Mouse (Mus musculus) hindbrain, embryonic 12.5 days (tissue): Measurements from ENCODE around the gene Ulk1. TPM values are rescaled to one million over a fixed set of nuclear protein-coding genes. Genes with fewer than 3 reads are reported as not detected.
"Not testable (repeated sequence)": the region's sequence is repeated elsewhere in the genome, so short reads cannot be mapped to it uniquely, and the experiment has no call there.

Experiments
- ATAC-seq: fragments of 200-750 bp; cut with Nextera tagmentation; 2 replicates; pipeline ENCODE4 v1.8.0; 2017; ENCODE audit warnings: moderate TSS enrichment; ENCODE audit not compliant: low FRiP score
- H3K27ac ChIP-seq: fragments of 300-500 bp; sonication (generic); 2 replicates; pipeline ENCODE4 v1.5.1; 2016; ENCODE audit warnings: mild to moderate bottlenecking
- H3K27me3 ChIP-seq: fragments of 300-500 bp; sonication (generic); 2 replicates; pipeline ENCODE4 v1.6.1; 2016; ENCODE audit warnings: mild to moderate bottlenecking
- H3K36me3 ChIP-seq: fragments of 300-500 bp; sonication (generic); 2 replicates; pipeline ENCODE4 v1.6.1; 2016; ENCODE audit warnings: mild to moderate bottlenecking
- H3K4me1 ChIP-seq: fragments of 300-500 bp; sonication (generic); 2 replicates; pipeline ENCODE4 v1.6.1; 2016
- H3K4me2 ChIP-seq: fragments of 300-500 bp; sonication (generic); replicated peaks from 2 replicates; pipeline ENCODE4 v1.6.1; 2016; ENCODE audit warnings: mild to moderate bottlenecking
- H3K4me3 ChIP-seq: fragments of 300-500 bp; sonication (generic); 2 replicates; pipeline ENCODE4 v1.5.1; 2016; ENCODE audit warnings: mild to moderate bottlenecking
- H3K9ac ChIP-seq: fragments of 300-500 bp; sonication (generic); 2 replicates; pipeline ENCODE4 v1.6.1; 2016; ENCODE audit warnings: mild to moderate bottlenecking, moderate library complexity
- H3K9me3 ChIP-seq: fragments of 300-500 bp; sonication (generic); replicated peaks from 2 replicates; pipeline ENCODE4 v1.6.1; 2016; ENCODE audit warnings: mild to moderate bottlenecking
- WGBS: fragments of 180-500 bp; shearing (Covaris S2); methylation state at CpG from one replicate; pipeline ENCODE4 v1.1.7; 2016; 5-methylcytosine and 5-hydroxymethylcytosine counted together
- polyA plus RNA-seq: library from polyadenylated mRNA; unstranded; fragments of >200 nt; fragmentation: Nextera tagmentation; extraction: Ambion mirVana; gene quantifications from 2 replicates; pipeline ENCODE4 v1.2.1, GENCODE M21; 2016

The Ulk1 gene
- polyA plus RNA-seq: 35.4 and 38.1 TPM in 2 replicates

- Histone ChIP-seq H3K4me3 (peak within 1 kb of the TSS; percentile 96), H3K4me1 (peaks cover 42% of the 10 kb centered on the region), H3K9me3 (no peaks in the 10 kb centered on the region), H3K27me3 (no peaks in the 10 kb centered on the region), H3K9ac (peak within 1 kb of the TSS; percentile 98), H3K36me3 (peaks cover 8% of the 10 kb centered on the region; the same call in 1 of the 2 replicates), H3K4me2 (peak within 1 kb of the TSS; percentile 99), H3K27ac (peak within 1 kb of the TSS; percentile 87)
- WGBS: under 1% methylated on average over 79 of the region's 80 CpGs
- peak; percentile 94 for ATAC-seq
These were observed at the start of gene Ulk1 for GRCm38 (mm10) chr5:110809667-110810325. TSS of gene Ulk1 (minus strand) at chr5:110810097.

- ATAC-seq: no peak
These were observed 49.2 kb upstream of the Ulk1 start for GRCm38 (mm10) chr5:110859013-110859650.

GRCm38 (mm10) chr5:110857091-110857490, 47.2 kb upstream of the Ulk1 start:
- Histone ChIP-seq H3K4me3 (no peak overlapping the region), H3K4me2 (no peak overlapping the region), H3K4me1 (0 out of 2 replicates have a peak, but pooled peaks cover 2% of the 10 kb centered on the region), H3K27me3 (no peaks in the 10 kb centered on the region), H3K27ac (no peak overlapping the region), H3K9ac (no peak overlapping the region), H3K9me3 (no peaks in the 10 kb centered on the region), H3K36me3 (peaks cover 4% of the 10 kb centered on the region; the same call in 1 of the 2 replicates)
- no peak for ATAC-seq
- 76% methylated on average over 5 of the region's 5 CpGs for WGBS

More at GRCm38 (mm10) chr5:110859013-110859650, 49.2 kb upstream of the Ulk1 start:
- H3K36me3 ChIP-seq: no peaks in the 10 kb centered on the region
- 60% methylated on average over 13 of the region's 13 CpGs for WGBS
- H3K27ac ChIP-seq: peak overlapping the region; percentile 70; the same call in 1 of the 2 replicates
- H3K4me3 ChIP-seq: no peak overlapping the region
- H3K4me1 ChIP-seq: 0 out of 2 replicates have a peak, but pooled peaks cover 2% of the 10 kb centered on the region
- H3K4me2 ChIP-seq: no peak overlapping the region; the same call in 1 of the 2 replicates
- H3K27me3 ChIP-seq: no peaks in the 10 kb centered on the region
- no peak overlapping the region for H3K9ac ChIP-seq
- H3K9me3 ChIP-seq: no peaks in the 10 kb centered on the region

- no peak for ATAC-seq
- 69% methylated on average over 1 of the region's 1 CpGs for WGBS
These were observed 43.1 kb upstream of the Ulk1 start for GRCm38 (mm10) chr5:110852990-110853389.

GRCm38 (mm10) chr5:110841046-110841862, 31.4 kb upstream of the Ulk1 start:
- H3K4me2 ChIP-seq: peak overlapping the region; percentile 71; the same call in 1 of the 2 replicates
- peaks cover 13% of the 10 kb centered on the region for H3K4me1 ChIP-seq
- no peak overlapping the region for H3K9ac ChIP-seq
- WGBS: 93% methylated on average over 14 of the region's 14 CpGs
- H3K27ac ChIP-seq: no peak overlapping the region
- H3K4me3 ChIP-seq: no peak overlapping the region
- H3K36me3 ChIP-seq: peaks cover 6% of the 10 kb centered on the region; the same call in 1 of the 2 replicates
- H3K27me3 ChIP-seq: no peaks in the 10 kb centered on the region
- no peaks in the 10 kb centered on the region for H3K9me3 ChIP-seq
- ATAC-seq: no peak

More at GRCm38 (mm10) chr5:110852990-110853389, 43.1 kb upstream of the Ulk1 start:
- Histone ChIP-seq H3K4me3 (no peak overlapping the region), H3K27me3 (no peaks in the 10 kb centered on the region), H3K9ac (no peak overlapping the region), H3K36me3 (peaks cover 14% of the 10 kb centered on the region), H3K4me2 (no peak overlapping the region), H3K4me1 (no peaks in the 10 kb centered on the region), H3K27ac (no peak overlapping the region), H3K9me3 (no peaks in the 10 kb centered on the region)

- Histone ChIP-seq H3K9ac (peak overlapping the region; percentile 49; the same call in 1 of the 2 replicates), H3K4me1 (peaks cover 13% of the 10 kb centered on the region), H3K4me2 (peak overlapping the region; percentile 71), H3K36me3 (0 out of 2 replicates have a peak, but pooled peaks cover 1% of the 10 kb centered on the region), H3K27ac (peak overlapping the region; percentile 58; the same call in 1 of the 2 replicates), H3K27me3 (no peaks in the 10 kb centered on the region), H3K4me3 (peak overlapping the region; percentile 71), H3K9me3 (no peaks in the 10 kb centered on the region)
- ATAC-seq: no peak
- 7% methylated on average over 4 of the region's 4 CpGs for WGBS
These were observed 30.6 kb upstream of the Ulk1 start for GRCm38 (mm10) chr5:110840465-110840864.

- H3K4me3 ChIP-seq: peak within 1 kb of the TSS; percentile 71
- WGBS: under 1% methylated on average over 41 of the region's 41 CpGs
- H3K27me3 ChIP-seq: no peaks in the 10 kb centered on the region
- H3K27ac ChIP-seq: peak within 1 kb of the TSS; percentile 75
- H3K4me2 ChIP-seq: peak within 1 kb of the TSS; percentile 71
- no peaks in the 10 kb centered on the region for H3K36me3 ChIP-seq
- H3K9ac ChIP-seq: peak within 1 kb of the TSS; percentile 67
- no peaks in the 10 kb centered on the region for H3K9me3 ChIP-seq
- H3K4me1 ChIP-seq: peaks cover 13% of the 10 kb centered on the region
- ATAC-seq: peak; percentile 99
These were observed 29.9 kb upstream of the Ulk1 start, which contains the start of the genes Hscb and Chek2 for GRCm38 (mm10) chr5:110839678-110840365. TSS of gene Hscb (minus strand) at chr5:110839777. TSS of gene Chek2 (plus strand) at chr5:110839979.

GRCm38 (mm10) chr5:110839038-110839677, 29.3 kb upstream of the Ulk1 start:
- Histone ChIP-seq H3K4me1 (peaks cover 13% of the 10 kb centered on the region), H3K9ac (peak overlapping the region; percentile 67), H3K4me2 (peak overlapping the region; percentile 69), H3K9me3 (no peaks in the 10 kb centered on the region), H3K36me3 (no peaks in the 10 kb centered on the region), H3K27ac (peak overlapping the region; percentile 75), H3K4me3 (peak overlapping the region; percentile 71), H3K27me3 (no peaks in the 10 kb centered on the region)
- peak; percentile 83 for ATAC-seq
- WGBS: 8% methylated on average over 28 of the region's 28 CpGs

GRCm38 (mm10) chr5:110838016-110838415, 28.1 kb upstream of the Ulk1 start:
- H3K27ac ChIP-seq, H3K4me3 ChIP-seq, H3K4me2 ChIP-seq, H3K27me3 ChIP-seq, ATAC-seq, H3K36me3 ChIP-seq, H3K9me3 ChIP-seq, H3K9ac ChIP-seq: not testable (repeated sequence)
- WGBS: 93% methylated on average over 5 of the region's 5 CpGs
- peaks cover 13% of the 10 kb centered on the region for H3K4me1 ChIP-seq

- ATAC-seq: no peak
- 39% methylated on average over 3 of the region's 3 CpGs for WGBS
- H3K27ac ChIP-seq: no peak overlapping the region
- no peaks in the 10 kb centered on the region for H3K27me3 ChIP-seq
- no peaks in the 10 kb centered on the region for H3K9me3 ChIP-seq
- H3K4me1 ChIP-seq: peaks cover 13% of the 10 kb centered on the region
- no peak overlapping the region for H3K4me3 ChIP-seq
- H3K9ac ChIP-seq: no peak overlapping the region
- no peaks in the 10 kb centered on the region for H3K36me3 ChIP-seq
- H3K4me2 ChIP-seq: no peak overlapping the region
These were observed 26.1 kb upstream of the Ulk1 start for GRCm38 (mm10) chr5:110835959-110836358.
